Mouse (Mus musculus) spleen, postnatal 10 days (tissue): ENCODE results near the gene Olfr1264.

Experiments
- DNase-seq, 2 experiments: peaks; one replicate each; pipeline ENCODE4 v3.0.0; 2021 to 2022; ENCODE audit warnings: low spot score in 2 of 2

Olfr1264 gene

GRCm38 (mm10) chr2:90025477-90025876, at the start of gene Olfr1264:
TSS of gene Olfr1264 (minus strand) at chr2:90025577.
- no peak for DNase-seq

- no peak for DNase-seq
Observed at GRCm38 (mm10) chr2:90070065-90070464, 44.7 kb upstream of the Olfr1264 start.

DNA sequence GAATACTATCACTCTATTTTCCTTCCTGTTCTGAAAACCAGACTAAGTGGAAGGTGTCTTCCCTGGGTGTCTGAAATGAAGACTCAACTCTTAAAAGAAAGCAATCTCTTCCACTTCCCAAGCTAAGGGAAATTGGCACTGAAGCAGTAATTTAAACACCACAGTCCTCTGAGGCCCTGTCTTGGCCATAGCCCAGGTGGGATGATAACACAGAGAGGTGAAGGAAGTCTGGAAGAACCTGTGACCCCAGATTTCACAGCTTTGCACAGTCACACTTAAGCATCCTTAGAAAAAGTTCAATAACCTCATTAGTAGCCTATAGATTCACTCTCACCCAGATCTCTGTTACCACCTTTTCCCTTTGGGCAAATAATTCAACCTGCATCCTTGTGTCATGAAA, 38.1 kb upstream of the Olfr1264 start, which contains the start of gene Olfr140:
Gene Olfr140 (minus strand): TSS at position 101 of the 400 bp plus-strand sequence.
- no peak for DNase-seq

DNA sequence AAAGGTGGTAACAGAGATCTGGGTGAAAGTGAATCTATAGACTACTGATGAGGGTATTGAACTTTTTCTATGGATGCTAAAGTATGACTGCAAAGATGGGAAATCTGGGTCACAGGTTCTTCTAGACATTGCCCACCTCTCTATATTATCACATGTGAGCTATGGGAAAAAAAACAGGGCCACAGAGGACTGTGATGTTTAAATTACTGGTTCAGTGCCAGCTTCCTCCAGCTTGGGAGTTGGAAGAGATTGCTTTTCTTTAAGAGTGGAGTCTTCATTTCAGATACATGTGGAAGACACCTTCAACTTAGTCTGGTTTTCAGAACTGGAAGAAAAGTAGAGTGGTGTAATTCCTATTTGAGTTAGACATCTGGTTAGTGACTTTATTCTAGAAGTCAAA, 9.7 kb upstream of the Olfr1264 start, which contains the start of gene Olfr1265:
Gene Olfr1265 (plus strand): TSS at position 301 of the 400 bp plus-strand sequence.
- DNase-seq, result no peak

- DNase-seq, result no peak
Observed at GRCm38 (mm10) chr2:90011831-90012230, 13.5 kb downstream of the Olfr1264 start, which contains the start of gene Olfr1263. TSS of gene Olfr1263 (plus strand) at chr2:90012131.

DNA sequence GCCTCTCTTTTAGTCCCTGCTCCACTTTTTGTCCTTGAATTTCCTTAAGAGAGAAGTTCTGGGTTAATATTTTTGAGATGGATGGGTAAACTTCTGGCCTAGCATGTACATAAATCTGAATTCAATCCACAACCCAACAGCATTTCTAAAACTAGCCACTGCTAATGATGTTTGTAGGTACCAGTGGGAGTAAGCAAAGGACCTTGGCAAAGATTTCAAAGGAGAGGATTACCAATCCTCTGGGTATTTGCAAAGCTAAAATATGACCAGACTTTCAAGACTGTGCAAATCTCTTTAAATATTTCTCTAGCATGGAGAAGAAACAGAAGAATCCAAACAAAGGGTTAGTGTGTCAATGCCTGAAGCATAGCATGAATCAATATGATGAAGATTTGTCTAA, 25.5 kb downstream of the Olfr1264 start, which contains the start of gene Olfr1262:
Gene Olfr1262 (plus strand): TSS at position 301 of the 400 bp plus-strand sequence.
- no peak for DNase-seq

GRCm38 (mm10) chr2:89990921-89991320, 34.5 kb downstream of the Olfr1264 start, which contains the start of gene Olfr1261:
TSS of gene Olfr1261 (plus strand) at chr2:89991221.
- no peak for DNase-seq

DNA sequence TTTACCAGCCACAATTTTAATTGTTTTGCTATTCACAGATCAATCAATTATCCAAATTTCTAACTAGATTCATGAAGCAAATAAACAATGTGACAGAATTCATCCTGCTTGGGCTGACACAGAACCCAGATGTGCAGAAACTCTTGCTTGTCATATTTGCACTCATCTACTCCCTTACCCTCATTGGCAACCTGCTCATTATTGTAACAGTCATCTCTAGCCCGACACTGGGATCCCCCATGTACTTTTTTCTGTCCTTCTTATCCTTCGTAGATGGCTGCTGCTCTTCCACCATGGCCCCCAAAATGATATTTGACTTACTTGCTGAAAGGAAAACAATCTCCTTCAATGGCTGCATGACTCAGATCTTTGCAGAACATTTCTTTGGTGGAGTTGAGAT, 47.7 kb downstream of the Olfr1264 start:
- no peak for DNase-seq

- DNase-seq, result no peak
Observed at GRCm38 (mm10) chr2:89974184-89974583, 51.2 kb downstream of the Olfr1264 start, which contains the start of gene Olfr1260. TSS of gene Olfr1260 (plus strand) at chr2:89974340.
